Mouse (Mus musculus) T-helper 1 cell (primary cell): ENCODE measurements around the gene Ank3.

Source experiments
- in situ Hi-C: fragments of 300-600 bp; cut with MboI, MseI; formaldehyde crosslinking; loops from one replicate; pipeline ENCODE4 v1.15.1; 2025; ENCODE audit warnings: high pct_unique_total_duplicates

Ank3 gene

DNA sequence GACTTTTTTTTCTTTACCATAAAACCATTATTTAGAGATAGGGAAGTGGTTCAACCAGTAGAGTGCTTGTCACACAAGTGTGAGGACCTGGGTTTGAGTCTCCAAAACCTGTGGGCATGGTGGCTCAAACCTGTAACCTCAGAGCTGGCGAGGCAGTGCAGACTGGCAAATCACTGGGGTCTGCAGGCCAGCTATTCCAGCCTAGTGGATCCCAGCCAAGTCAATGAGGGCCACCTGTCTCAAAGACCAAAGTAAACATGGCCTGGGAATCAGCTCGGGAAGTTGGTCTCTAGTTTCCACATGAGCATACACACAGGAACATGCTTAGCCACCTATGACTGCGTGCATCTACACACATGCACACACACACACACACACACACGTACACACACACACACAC is 552.9 kb downstream of the Ank3 start:
- in situ Hi-C loops: no loop called here

DNA sequence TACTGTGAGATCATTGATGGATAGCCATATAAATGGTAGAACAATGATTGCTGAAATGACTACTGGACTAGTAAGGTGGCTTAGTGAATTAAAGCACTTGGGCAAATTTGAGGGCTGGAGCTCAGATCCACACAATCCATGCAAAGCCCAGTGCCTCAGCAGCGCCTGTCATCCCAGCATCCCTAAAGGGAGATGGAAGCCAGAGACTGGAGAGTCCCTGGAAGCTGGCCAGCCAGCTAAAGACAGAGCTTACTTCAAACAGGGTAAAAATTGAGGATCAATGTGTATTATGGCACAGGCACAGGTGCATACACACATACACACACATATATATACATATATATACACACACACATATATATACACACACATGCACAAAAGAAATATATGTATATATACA is 553.7 kb downstream of the Ank3 start:
- in situ Hi-C loops: no loop called here

DNA sequence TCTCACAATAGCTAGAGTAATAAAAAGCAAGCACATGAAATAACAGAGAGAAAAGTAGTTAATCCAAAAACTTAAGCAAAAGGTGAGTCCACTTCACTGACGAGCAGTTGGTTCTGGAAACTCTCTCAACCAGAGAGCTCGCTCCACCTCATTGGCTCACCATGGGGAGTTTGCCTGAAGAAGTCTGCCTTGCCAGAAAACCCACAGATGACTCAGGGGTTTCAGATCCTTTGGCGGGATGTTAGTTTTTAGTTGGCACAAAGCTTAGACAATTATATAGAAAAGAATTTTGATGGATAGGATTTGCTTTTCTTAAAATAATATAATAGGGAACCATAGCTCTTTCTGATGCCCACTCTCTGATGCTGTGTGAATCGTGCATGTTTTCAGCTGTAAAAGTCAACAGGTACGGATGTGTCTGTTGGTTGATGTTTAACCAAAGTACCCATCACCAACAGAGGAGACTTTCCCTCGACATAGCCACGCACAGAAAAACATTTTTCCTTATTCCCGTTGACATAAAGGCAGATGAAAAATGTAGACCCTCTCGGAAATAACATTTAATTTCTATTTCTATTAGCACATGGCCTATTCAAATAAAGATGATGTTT is 556.2 kb downstream of the Ank3 start:
- in situ Hi-C loops: no loop called here

DNA sequence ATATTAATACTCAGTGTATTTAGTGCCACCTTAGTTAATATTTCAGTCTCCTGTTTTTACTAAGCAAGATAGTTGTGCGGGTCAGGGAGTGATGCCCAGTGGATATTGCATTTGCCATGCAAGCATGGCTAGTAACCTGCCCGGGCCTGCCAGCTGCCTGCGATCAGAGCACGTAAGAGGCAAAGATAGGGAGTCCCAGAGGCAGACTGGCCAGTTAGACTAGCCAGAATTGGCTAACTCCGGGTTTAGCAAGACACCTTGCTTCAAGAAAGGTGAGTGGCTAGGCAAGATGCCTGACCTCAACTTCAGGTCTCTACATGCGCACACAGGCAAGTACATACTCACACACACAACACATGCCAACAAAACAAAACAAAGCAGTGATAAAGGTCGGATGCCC is 563.7 kb downstream of the Ank3 start:
- in situ Hi-C loops: no loop called here

DNA sequence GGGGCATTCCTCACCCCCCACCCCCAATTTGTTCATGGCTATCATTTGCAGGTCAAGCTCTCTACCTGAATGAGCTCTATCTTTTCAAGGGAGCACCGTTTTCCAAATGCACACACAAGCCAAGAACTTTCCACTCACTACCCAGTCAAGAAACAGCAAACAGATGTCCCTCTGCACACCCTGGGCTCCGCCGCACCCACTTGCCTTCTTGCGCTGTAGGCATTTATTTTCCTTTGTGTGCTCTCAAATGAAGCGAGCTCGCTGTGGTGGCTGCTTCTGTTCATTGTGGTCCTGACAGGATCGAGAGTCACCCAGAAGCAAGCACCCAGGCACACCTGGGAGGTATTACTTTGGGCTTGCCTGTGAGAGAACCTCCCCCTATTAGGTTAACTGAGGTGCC is 564.4 kb downstream of the Ank3 start:
- in situ Hi-C loops: no loop called here

DNA sequence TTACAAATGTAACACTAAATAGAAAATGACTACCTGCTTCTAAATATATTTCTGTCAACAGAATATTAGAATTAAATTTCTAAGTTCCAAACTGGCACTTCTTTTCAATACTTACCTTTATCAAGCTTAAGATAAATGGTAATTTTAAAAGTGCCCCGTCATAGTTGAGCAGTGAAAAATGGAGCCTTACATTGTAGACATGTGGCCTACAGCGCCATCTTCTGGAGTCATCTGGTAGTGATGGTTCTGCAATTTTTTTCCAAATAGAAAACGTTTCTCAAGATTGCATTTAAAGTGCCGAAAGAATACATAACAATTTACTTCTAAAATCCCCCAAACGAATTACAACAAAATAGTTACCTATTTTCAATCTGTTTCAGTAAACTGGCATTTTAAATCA is 566.0 kb downstream of the Ank3 start:
- in situ Hi-C loops: loop anchor here (5.0 kb wide), 1 partner anchor 92 kb away; no protein-coding TSS in a partner anchor

DNA sequence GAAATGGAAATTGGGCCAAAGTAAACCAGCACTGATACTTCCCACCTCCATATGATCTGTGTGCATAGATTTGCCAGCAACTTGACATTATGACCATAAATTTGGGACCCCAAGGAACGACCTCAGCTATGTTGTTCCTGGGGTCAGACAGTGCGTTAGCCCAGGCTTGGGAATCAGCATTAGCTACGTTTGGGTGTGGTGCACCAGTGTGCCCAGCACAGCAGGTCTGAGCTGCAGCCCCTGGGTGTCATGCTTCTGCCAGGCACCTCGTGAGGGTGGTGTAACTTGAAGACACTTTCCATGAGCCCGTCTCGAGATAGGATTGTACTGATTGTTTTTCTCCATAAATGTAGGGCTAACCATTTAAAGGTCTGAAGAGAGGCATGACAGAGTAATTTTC is 566.5 kb downstream of the Ank3 start:
- in situ Hi-C loops: loop anchor here (5.0 kb wide), 1 partner anchor 93 kb away; no protein-coding TSS in a partner anchor

DNA sequence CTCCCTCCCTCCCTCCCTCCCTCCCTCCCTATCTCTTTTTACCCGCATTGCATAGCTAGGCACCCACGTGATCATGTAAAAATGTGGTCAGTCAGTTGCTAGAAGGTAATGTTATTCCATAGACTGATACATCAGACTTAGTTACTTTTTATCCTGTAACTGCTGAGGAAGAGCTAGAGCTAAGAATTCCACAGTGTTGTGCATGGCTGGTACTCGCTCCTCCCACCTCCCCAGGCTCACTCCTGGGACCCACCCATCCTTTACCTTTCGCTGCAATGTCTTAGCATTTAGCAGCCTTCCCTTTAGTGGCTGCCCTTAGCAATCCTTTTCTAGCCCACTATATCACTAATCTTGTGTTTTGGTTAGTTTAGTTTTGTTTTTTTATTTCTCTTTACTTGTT is 569.4 kb downstream of the Ank3 start:
- in situ Hi-C loops: loop anchor here (5.0 kb wide), 1 partner anchor 96 kb away; no protein-coding TSS in a partner anchor

DNA sequence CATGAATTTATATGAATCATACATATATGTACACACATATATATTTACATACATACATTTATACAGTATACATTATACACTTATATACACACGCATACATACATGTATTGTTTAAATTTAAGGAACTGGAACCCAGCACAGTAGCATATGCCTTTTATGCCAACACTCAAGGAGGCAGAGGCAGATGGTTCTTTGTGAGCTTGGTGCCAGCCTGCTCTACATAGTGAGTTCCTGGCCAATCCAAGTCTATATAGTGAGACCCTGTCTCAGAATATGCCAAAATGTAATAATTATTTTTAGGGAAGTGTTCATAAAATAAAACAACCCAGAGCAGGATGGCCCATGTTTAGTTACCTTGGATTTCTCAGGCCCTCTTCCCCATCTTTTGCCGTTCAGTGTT is 581.1 kb downstream of the Ank3 start:
- in situ Hi-C loops: no loop called here

DNA sequence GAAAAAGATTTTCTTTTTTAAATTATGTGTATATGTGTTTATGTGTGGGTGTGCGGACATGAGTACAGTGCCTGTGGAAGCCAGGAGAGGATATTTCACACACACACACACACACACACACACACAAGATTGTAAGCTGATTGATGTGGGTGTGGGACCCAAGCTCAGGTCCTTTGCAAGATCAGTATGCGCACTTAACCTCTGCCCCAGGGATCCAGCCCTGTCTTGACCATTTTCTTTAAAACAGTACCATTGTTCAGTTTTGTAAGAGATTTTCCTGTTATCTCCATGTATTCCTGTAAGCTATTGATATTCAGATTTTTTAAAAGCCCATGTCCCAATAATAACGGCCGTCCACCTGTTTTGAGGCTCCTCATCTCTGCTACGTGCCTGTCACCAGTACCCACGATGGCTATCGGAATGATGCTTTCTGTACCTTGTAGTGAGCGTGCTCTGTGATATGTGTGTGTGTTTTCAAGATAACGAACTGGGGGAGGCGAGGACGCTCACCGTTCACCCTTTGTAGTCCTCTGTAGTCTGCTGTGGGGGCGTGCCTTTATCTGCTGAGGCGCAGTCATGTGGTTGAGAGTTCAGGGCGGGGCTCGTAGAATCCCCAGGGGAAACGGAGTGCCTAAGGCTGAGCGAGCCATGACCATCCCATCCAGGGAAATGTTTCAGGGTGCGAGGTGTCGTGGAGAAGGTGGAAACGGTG is 583.0 kb downstream of the Ank3 start:
- in situ Hi-C loops: no loop called here

DNA sequence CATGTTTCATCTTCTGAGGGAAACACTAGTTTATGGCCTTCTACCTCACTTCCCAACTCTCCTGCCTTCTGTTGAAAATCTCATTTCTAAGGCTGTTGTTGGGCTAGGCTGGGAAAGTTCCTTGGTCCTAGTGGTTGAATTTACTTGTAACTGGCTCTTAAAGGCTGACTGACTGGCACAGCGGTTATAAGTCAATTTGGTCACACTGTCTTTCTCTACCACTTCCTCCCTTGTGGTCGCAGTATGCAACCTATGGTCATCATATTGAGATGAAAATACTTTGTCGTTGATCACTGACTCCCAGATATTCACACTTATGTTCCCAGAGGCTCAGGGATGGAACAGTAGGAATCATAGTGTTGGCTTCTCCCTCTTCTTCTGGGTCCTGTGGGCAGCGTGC is 584.1 kb downstream of the Ank3 start:
- in situ Hi-C loops: no loop called here

DNA sequence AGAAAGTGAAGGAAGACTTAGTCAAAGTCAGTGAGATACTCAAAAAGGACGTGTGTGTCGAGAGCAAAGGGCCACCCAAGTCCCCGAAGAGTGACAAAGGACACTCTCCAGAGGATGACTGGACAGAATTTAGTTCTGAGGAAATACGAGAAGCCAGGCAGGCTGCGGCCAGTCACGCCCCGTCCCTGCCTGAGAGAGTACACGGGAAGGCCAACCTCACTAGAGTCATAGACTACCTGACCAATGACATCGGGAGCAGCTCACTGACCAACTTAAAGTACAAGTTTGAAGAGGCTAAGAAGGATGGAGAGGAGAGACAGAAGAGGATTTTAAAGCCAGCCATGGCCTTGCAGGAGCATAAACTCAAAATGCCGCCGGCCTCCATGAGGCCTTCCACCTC is 588.9 kb downstream of the Ank3 start:
- in situ Hi-C loops: no loop called here

DNA sequence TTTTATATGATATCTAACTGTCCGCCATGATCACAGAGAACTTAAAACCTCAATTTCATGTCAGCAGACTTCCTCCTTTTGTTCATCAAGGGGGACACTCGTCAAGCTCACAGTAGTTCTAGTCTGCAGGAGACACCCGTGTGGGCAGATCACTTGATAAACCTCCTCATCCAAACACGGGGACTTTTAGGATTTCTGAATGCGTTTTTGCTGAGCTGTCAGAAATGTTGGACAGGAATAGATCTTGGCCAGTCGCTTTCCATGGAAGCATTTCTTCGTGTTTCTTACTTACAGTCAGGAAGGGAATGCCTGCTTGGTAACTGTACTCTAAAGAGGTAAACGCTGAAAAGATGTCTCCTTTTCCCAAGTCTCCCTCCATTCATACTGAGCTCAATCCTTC is 598.5 kb downstream of the Ank3 start:
- in situ Hi-C loops: no loop called here

DNA sequence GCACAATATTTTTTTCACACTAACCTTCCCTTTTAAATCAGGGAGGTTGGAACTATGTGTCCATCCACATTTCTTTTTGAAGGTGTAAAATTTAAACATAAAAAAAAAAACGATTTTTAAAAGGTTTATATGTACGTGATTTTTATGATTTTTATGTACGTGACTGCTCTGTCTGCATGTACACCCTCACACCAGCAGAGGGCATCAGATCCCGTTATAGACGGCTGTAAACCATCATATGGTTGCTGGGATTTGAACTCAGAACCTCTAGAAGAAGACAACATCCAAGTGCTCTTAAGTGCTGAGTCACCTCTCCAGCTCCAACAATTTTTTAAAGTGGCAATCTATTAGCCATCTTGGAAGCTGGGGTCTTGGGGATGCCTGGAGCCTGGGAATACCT is 605.5 kb downstream of the Ank3 start:
- in situ Hi-C loops: no loop called here

DNA sequence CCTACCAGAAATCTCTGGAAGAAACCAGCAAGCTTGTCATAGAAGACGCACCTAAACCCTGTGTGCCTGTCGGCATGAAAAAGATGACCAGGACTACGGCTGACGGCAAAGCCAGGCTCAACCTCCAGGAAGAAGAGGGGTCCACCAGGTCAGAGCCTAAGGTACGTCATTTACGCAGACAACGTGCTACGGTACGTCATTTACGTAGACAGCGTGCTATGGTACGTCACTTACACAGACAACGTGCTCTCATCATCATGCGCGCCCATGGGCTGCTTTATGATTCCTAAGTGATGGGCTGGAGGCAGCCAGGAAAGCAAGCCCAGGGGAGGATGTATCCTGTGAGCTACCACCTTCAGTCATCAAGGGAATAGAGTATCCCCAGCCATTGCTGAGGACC is 606.3 kb downstream of the Ank3 start:
- in situ Hi-C loops: no loop called here

DNA sequence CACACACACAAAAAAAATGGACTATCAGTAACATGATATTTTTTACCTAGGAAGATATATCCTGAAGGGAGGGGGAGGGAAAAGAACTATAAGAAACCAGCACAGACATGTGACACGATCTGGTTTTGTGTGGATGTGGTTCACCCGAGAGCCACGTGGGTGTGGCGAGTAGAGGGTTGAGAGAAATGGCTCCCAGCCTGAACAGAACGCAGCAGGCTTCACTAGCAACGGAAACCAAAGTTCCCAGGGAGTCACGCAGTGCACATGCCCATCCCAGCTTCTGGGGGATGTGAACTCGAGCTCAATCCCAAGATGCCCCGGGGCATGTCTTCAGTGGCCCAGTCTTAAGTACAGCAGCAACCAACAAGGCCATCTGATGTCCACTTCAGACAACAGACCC is 607.8 kb downstream of the Ank3 start:
- in situ Hi-C loops: no loop called here

DNA sequence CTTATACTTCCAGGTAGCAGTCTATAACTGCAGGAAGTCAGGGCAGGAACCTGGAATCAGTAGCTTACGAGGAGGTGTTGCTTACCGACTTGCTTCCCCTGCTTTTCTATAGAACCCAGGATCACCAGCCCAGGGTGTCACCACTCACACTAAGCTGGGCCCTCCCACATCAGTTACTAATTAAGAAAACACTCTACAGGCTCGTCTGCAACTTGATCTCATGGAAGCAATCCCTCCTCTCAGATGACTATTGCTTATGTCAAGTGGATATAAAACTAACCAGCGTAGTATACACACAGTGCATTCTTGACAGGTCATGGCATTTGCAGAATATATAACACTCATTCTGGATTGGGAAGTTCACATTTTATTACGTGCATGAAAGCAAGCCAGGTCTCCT is 613.2 kb downstream of the Ank3 start:
- in situ Hi-C loops: loop anchor here (10.0 kb wide), 1 partner anchor 283 kb away; no protein-coding TSS in a partner anchor

DNA sequence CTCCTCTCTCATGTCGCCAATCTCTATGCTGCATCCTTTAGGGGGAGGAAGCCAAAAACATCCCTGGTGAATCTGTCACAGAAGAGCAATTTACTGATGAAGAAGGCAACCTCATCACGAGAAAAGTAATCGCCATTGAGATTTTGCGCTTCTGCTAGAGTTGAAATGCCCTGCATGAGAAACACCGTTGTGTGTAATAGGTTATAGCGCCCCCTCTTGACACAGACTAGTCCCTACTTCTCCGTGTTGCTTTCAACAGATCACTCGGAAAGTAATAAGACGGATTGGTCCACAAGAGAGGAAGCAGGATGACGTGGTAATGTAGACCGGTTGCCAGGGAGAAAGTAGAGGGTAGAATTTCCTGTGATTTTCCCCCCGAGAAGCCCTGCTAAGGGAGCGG is 615.4 kb downstream of the Ank3 start:
- in situ Hi-C loops: loop anchor here (10.0 kb wide), 1 partner anchor 281 kb away; no protein-coding TSS in a partner anchor

DNA sequence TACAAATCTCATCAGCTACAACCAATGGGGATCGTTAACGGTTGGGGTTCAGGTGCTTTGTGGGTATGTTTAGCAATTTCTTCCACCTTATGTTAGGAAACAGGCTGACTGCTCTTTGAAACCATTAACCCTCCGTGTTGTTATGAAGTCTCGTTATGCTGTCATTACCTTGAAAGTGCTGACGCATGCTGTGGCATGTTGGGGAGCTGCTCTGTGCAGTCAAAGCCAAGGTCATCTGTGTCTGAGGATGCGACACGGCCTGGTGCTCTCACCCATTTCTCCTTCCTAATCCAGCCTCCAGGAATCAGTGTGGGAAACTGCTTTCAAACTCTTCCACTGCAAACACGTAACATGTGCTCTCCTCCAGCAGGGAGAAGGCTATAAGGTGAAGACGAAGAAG is 616.6 kb downstream of the Ank3 start:
- in situ Hi-C loops: loop anchor here (10.0 kb wide), 1 partner anchor 280 kb away; no protein-coding TSS in a partner anchor

DNA sequence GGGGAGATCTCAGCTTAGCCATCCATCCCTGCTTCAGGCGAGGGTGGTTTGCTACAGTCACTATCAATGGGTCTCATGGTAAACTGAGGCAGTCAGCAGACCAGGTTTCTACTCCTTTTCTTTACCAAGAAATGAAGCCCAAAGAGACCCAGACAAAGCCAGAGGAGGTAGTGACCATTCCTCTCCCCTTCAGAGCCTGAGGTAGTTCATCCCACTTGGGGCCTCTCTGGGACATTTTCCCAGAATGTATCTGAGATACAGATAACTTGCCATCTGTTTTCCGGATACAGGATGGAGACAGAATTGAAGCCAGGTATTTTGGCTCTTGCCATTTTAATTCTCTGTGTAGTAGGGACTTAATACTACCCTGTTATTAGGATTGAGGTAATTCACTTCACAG is 620.1 kb downstream of the Ank3 start:
- in situ Hi-C loops: loop anchor here (10.0 kb wide), 1 partner anchor 276 kb away; no protein-coding TSS in a partner anchor

DNA sequence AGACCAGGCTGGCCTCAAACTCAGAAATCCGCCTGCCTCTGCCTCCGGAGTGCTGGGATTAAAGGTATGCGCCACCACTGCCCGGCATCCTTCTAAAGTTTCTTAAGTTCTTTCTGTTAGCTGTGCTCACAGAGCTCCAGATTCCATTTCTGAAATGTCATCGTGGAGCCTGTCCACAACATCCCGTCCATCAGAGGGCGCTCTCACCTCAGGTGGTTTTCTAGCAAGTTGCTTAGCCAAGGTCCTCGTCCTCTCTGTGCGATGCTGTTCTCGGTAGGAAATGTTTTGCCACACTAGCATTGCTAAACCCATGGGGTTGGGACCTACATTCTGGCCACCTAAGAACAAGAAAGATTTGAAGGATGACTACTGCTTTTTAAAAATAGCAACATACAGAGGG is 623.1 kb downstream of the Ank3 start:
- in situ Hi-C loops: no loop called here

DNA sequence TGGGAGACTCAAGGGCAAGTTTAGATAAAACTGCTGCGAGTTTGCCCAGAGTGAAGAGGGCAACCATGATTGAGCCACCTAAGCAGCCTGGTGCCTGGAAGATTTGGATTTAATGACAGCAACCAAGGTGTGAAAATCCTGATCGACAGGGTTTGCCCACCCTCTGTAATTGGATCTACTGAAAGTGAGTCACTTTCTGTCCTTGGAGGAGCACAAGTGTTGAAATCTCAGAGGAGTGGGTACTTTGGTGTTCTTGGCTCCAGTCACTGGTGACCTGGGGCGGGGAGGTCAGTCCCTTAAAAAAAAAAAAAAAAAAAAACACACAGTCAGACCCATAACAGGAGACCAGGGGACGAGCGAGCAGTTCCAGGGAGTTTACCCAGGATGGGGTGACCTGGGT is 624.0 kb downstream of the Ank3 start:
- in situ Hi-C loops: no loop called here

DNA sequence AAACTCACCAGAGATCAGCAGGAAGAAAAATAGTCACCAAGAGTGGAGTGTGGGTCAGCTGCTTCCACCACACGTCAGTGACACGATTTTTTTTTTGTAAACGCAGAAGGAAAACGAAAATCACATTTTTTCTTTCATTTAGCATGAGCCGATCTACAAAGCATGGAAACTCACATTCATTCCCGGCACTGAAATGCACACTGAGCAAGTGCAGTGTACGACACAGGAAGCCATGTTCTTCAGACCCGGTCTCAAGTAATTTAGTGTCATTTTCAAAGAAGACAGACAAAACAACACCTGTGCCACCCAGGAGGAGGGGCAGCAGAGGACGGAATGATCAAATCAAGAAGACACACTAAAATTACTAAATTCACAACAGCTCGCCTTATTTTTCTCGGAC is 625.3 kb downstream of the Ank3 start:
- in situ Hi-C loops: no loop called here
